8 mouse cellular contexts compared by ENCODE assay signal in the genomic region with DNA sequence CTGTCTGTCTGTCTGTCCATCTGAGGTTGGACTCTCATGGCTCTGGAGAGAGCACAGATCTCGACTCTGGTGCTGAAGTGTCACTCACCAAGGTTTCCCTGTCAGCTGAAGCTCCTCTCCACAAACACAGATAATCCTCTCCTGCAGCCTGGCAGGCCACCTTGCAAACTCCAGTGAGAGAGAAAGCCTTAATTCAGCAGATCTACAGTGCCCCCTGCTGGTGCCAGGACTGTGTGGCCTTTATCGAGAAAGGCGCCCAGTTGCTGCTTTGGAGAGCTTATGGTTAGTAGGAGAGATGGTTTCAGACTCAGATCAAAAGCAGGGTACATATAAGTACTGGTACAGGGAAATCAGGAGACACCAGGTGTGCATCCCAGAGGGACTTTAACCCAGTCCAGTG. TPM values are rescaled to one million over a fixed set of nuclear protein-coding genes. Genes with fewer than 3 reads are reported as not detected.
DNase-seq lines count a peak whose midpoint lies in the region; ATAC-seq and TF ChIP-seq lines count a peak whose summit lies in the region.

No protein-coding gene starts in this region.

- DNase-seq in 3134 (ENCODE audit: extremely low read depth, insufficient read length, low spot score) (peak; percentile 24), ZHBTc4 (ENCODE audit: low read depth, low spot score) (peak; percentile 84)
- DNase-seq in cerebellum, postnatal 36 days, result peak; percentile 72 to 75
- DNase-seq in gastrocnemius, adult 2 months, result peak; percentile 89
- DNase-seq in left cerebral cortex, postnatal 36 days (ENCODE audit: low spot score in 2 of 2), result peak; percentile 74 to 85
- DNase-seq in naive thymus-derived CD4-positive, alpha-beta T cell, adult 2 months (ENCODE audit: low read depth), result peak; percentile 91
- peak; percentile 77 to 92 for DNase-seq in spleen, postnatal 4 days (ENCODE audit: low spot score in 2 of 2)

- intact Hi-C loops in gastrocnemius, adult 2 months (cut with DNase I), result loop anchor here (1.0 to 10.0 kb wide), 3 partner anchors 63 to 259 kb away; a partner anchor contains a TSS
- intact Hi-C loops in left cerebral cortex, postnatal 36 days (cut with DNase I), result loop anchor here (2.0 kb wide), 2 partner anchors 62 to 258 kb away; no protein-coding TSS in a partner anchor

- H3K27ac ChIP-seq in gastrocnemius, adult 2 months, result no peak overlapping the region

- TF ChIP-seq CTCF in gastrocnemius, adult 2 months (IDR thresholded peaks at IDR 0.05), result peak; percentile 88

- peak; percentile 84 for ATAC-seq in inflammation-experienced regulatory T-cells, adult 6 months

- no peak overlapping the region for H3K4me3 ChIP-seq in gastrocnemius, adult 2 months

RNA-seq across cellular contexts. Expression of a gene that starts 13.1 kb away (rescaled TPM):
- total RNA-seq in gastrocnemius, adult 2 months (2021), result 10 to 100 TPM; 76.7 to 79.4 TPM
- 100 to 1,000 TPM; 456 to 534 (median 479) TPM for polyA plus RNA-seq in inflammation-experienced regulatory T-cells, adult 6 months (2017; shearing (Covaris generic))
- total RNA-seq in left cerebral cortex, postnatal 36 days (2021), result 10 to 100 TPM; 85.6 to 90.2 TPM

RNA-seq across cellular contexts. Expression of a gene that starts 17.4 kb away (rescaled TPM):
- total RNA-seq in gastrocnemius, adult 2 months (2021), result under 1 TPM; 0.11 to 0.59 TPM
- not detected for polyA plus RNA-seq in inflammation-experienced regulatory T-cells, adult 6 months (2017; shearing (Covaris generic))
- total RNA-seq in left cerebral cortex, postnatal 36 days (2021), result 1 to 10 TPM; 1.1 to 1.6 TPM

RNA-seq across cellular contexts. Expression of a gene that starts 48.1 kb away (rescaled TPM):
- total RNA-seq in gastrocnemius, adult 2 months (2021), result 1 to 10 TPM; 2.1 to 3.4 TPM
- 10 to 100 TPM; 27.1 to 30.3 (median 28.6) TPM for polyA plus RNA-seq in inflammation-experienced regulatory T-cells, adult 6 months (2017; shearing (Covaris generic))
- total RNA-seq in left cerebral cortex, postnatal 36 days (2021), result 1 to 10 TPM; 2.4 to 3.6 TPM

Comparison
In these comparisons a context has a peak if more than half of its experiments do, and no peak if none do; other contexts are left out.
1. DNase-seq: peak in every context shown above with its lines; median percentile 91 in naive thymus-derived CD4-positive, alpha-beta T cell, adult 2 months; 89 in gastrocnemius, adult 2 months; 84 in spleen, postnatal 4 days; 84 in ZHBTc4; 80 in left cerebral cortex, postnatal 36 days; 74 in cerebellum, postnatal 36 days; 24 in 3134.